In the genomic region with DNA sequence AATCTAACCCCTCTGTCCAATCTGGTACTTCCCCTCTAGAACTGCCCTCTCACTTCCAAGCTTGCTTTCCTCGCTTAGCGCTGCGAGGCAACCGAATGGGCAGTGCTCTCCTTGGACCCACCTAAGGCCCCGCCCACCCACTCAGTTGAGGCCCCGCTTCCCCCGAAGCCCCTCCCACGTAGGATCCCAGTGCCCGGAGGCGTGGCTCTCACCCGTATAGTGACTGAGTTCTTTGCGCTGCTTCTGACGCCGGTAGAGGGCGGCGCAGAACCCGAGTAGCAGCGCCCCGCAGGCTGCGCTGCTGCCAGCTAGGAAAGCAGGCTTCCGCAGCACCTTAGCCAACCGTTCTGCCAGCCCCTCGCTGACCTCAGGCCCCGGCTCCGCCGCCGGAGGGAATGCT, we compare ENCODE assay signal across 8 mouse cellular contexts. TPM values are rescaled to one million over a fixed set of nuclear protein-coding genes. Genes with fewer than 3 reads are reported as not detected.
DNase-seq lines count a peak whose midpoint lies in the region; ATAC-seq lines count a peak whose summit lies in the region.

No protein-coding gene starts in this region.

- peak; percentile 85 for ATAC-seq in hindbrain, embryonic 14.5 days (ENCODE audit: low FRiP score)

- WGBS in hindbrain, embryonic 14.5 days = under 1% methylated on average over 27 of the region's 27 CpGs

- H3K27ac ChIP-seq in hindbrain, embryonic 14.5 days = no peak overlapping the region

- peak overlapping the region; percentile 55 for H3K4me2 ChIP-seq in hindbrain, embryonic 14.5 days (replicated peaks)

- no peaks in the 10 kb centered on the region for H3K27me3 ChIP-seq in hindbrain, embryonic 14.5 days (ENCODE audit: control insufficient read depth, insufficient read depth, low read length)

- H3K9me3 ChIP-seq in hindbrain, embryonic 14.5 days (ENCODE audit: control insufficient read depth, low read length) = no peaks in the 10 kb centered on the region

- DNase-seq in R1 (ENCODE audit: low read depth, low spot score) = peak; percentile 97
- peak; percentile 57 for DNase-seq in cerebellum, adult 9-10 months
- peak; percentile 44 to 60 for DNase-seq in frontal cortex, postnatal 36 days (ENCODE audit: low spot score in 2 of 2)
- DNase-seq in hindbrain, embryonic 14.5 days (ENCODE audit: low spot score) = peak; percentile 81
- DNase-seq in layer of hippocampus, postnatal 36 days = peak; percentile 58 to 69
- DNase-seq in lung, postnatal 36 days = peak; percentile 95
- peak; percentile 72 for DNase-seq in right cerebral cortex, adult 18-20 months
- peak; percentile 52 for DNase-seq in urinary bladder, adult 2 months (ENCODE audit: low spot score)

- H3K4me1 ChIP-seq in hindbrain, embryonic 14.5 days (replicated peaks; ENCODE audit: control insufficient read depth, insufficient read depth, low read length) = no peaks in the 10 kb centered on the region

- H3K4me3 ChIP-seq in hindbrain, embryonic 14.5 days (replicated peaks; ENCODE audit: low read length) = peak overlapping the region; percentile 21

- H3K36me3 ChIP-seq in hindbrain, embryonic 14.5 days (replicated peaks; ENCODE audit: control insufficient read depth, insufficient read depth) = no peaks in the 10 kb centered on the region

- H3K9ac ChIP-seq in hindbrain, embryonic 14.5 days = peak overlapping the region; percentile 54

RNA-seq across cellular contexts. Expression of a gene that starts 12.4 kb away (rescaled TPM):
- polyA plus RNA-seq in hindbrain, embryonic 14.5 days (2014; fragmentation: Nextera tagmentation; extraction: Ambion mirVana) = 13.3 and 20.5 TPM in 2 replicates
- total RNA-seq in layer of hippocampus, postnatal 36 days (2021) = 10 to 100 TPM; 13.9 to 14.3 TPM
- 0.07 and 0.12 TPM in 2 replicates for polyA plus RNA-seq in urinary bladder, adult 2 months (2012; rRNA removed)

RNA-seq across cellular contexts. Expression of a gene that starts 19.0 kb away (rescaled TPM):
- polyA plus RNA-seq in hindbrain, embryonic 14.5 days (2014; fragmentation: Nextera tagmentation; extraction: Ambion mirVana) = 4.8 and 5.9 TPM in 2 replicates
- total RNA-seq in layer of hippocampus, postnatal 36 days (2021) = 1 to 10 TPM; 5.4 to 7.0 TPM
- polyA plus RNA-seq in urinary bladder, adult 2 months (2012; rRNA removed) = 10.5 and 12.4 TPM in 2 replicates

RNA-seq across cellular contexts. Expression of a gene that starts 53.5 kb away (rescaled TPM):
- polyA plus RNA-seq in hindbrain, embryonic 14.5 days (2014; fragmentation: Nextera tagmentation; extraction: Ambion mirVana) = 16.8 and 18.5 TPM in 2 replicates
- 10 to 100 TPM; 66.3 to 66.9 TPM for total RNA-seq in layer of hippocampus, postnatal 36 days (2021)
- 0.18 and 0.21 TPM in 2 replicates for polyA plus RNA-seq in urinary bladder, adult 2 months (2012; rRNA removed)

Comparison
In these comparisons a context has a peak if more than half of its experiments do, and no peak if none do; other contexts are left out.
1. RNA of a gene that starts 12.4 kb away (polyA plus RNA-seq): 13.3 to 20.5 TPM in hindbrain, embryonic 14.5 days; 0.07 to 0.12 TPM in urinary bladder, adult 2 months; every median in the first group is over 10 times any median in the second.
2. RNA of a gene that starts 53.5 kb away (polyA plus RNA-seq): 16.8 to 18.5 TPM in hindbrain, embryonic 14.5 days; 0.18 to 0.21 TPM in urinary bladder, adult 2 months; every median in the first group is over 10 times any median in the second.
3. Peak in every context shown above with its lines, with median percentiles within 50 percentile points of each other: DNase-seq.